ENCODE assay signal across 20 mouse cellular contexts in genomic region chr12:99738256-99738655, GRCm38 (mm10).
DNase-seq lines count a peak whose midpoint lies in the region.
"Had no signal": no experiment of that assay in that cellular context is flagged by ENCODE, and none has a peak within 500 bp of the region (broad histone marks: within the 10 kb centered on the region; RNA-seq: fewer than 3 reads in every experiment).

No protein-coding gene starts in this region.

- WGBS in heart, embryonic 10.5 days = 73% methylated on average over 6 of the region's 6 CpGs
- WGBS in midbrain, embryonic 10.5 days = 87% methylated on average over 6 of the region's 6 CpGs

- H3K36me3 ChIP-seq in heart, embryonic 10.5 days = no peaks in the 10 kb centered on the region
- H3K36me3 ChIP-seq in midbrain, embryonic 10.5 days = no peaks in the 10 kb centered on the region
- H3K36me3 ChIP-seq: embryonic facial prominence, embryonic 10.5 days; embryonic facial prominence, embryonic 12.5 days; forebrain, embryonic 15.5 days had no signal

- no peak overlapping the region for H3K27ac ChIP-seq in heart, embryonic 10.5 days
- H3K27ac ChIP-seq in midbrain, embryonic 10.5 days (replicated peaks) = no peak overlapping the region
- H3K27ac ChIP-seq: embryonic facial prominence, embryonic 10.5 days; embryonic facial prominence, embryonic 12.5 days; forebrain, embryonic 13.5 days; forebrain, embryonic 15.5 days had no signal

- no peak overlapping the region for H3K4me3 ChIP-seq in heart, embryonic 10.5 days
- no peak overlapping the region for H3K4me3 ChIP-seq in midbrain, embryonic 10.5 days
- H3K4me3 ChIP-seq: embryonic facial prominence, embryonic 10.5 days; embryonic facial prominence, embryonic 12.5 days; forebrain, embryonic 13.5 days; forebrain, embryonic 15.5 days had no signal

- peak; percentile 1 for DNase-seq in gastrocnemius, postnatal 25 days
- no peak for DNase-seq in gastrocnemius, adult 18-20 months (ENCODE audit: low spot score)
- peak; percentile 67 for DNase-seq in heart, embryonic 10.5 days (ENCODE audit: low spot score)
- no peak for DNase-seq in heart, adult 8-10 months (ENCODE audit: low spot score)
- DNase-seq in R1 (ENCODE audit: low read depth, low spot score) (peak; percentile 10), ZHBTc4 (ENCODE audit: low read depth, low spot score) (peak; percentile 32)
- DNase-seq in midbrain, embryonic 10.5 days (ENCODE audit: low spot score) = no peak
- DNase-seq: adrenal gland, adult 2 months; adrenal gland, postnatal 10 days; adrenal gland, postnatal 25 days; cerebellum, adult 11 months; cerebellum, adult 18-20 months; cerebellum, adult 8-10 months; cerebellum, adult 9-11 months; cerebellum, postnatal 25 days; forebrain, postnatal 0 days had no signal

- H3K9me3 ChIP-seq in heart, embryonic 10.5 days = no peaks in the 10 kb centered on the region
- no peaks in the 10 kb centered on the region for H3K9me3 ChIP-seq in midbrain, embryonic 10.5 days (replicated peaks)
- H3K9me3 ChIP-seq: embryonic facial prominence, embryonic 10.5 days; embryonic facial prominence, embryonic 12.5 days; forebrain, embryonic 13.5 days; forebrain, embryonic 15.5 days had no signal

- H3K4me1 ChIP-seq in heart, embryonic 10.5 days = peaks cover 18% of the 10 kb centered on the region
- H3K4me1 ChIP-seq in midbrain, embryonic 10.5 days = peaks cover 25% of the 10 kb centered on the region

- H3K27me3 ChIP-seq in heart, embryonic 10.5 days (ENCODE audit: insufficient read depth, poor library complexity, severe bottlenecking) = no peaks in the 10 kb centered on the region
- no peaks in the 10 kb centered on the region for H3K27me3 ChIP-seq in midbrain, embryonic 10.5 days (ENCODE audit: low read depth, poor library complexity, severe bottlenecking)
- H3K27me3 ChIP-seq: embryonic facial prominence, embryonic 12.5 days; forebrain, embryonic 13.5 days; forebrain, embryonic 15.5 days had no signal

Comparison
In these comparisons a context has a peak if more than half of its experiments do, and no peak if none do; other contexts are left out.
1. DNase-seq: peak in gastrocnemius, postnatal 25 days (single experiment), heart, embryonic 10.5 days (single experiment), R1 (single experiment) and ZHBTc4 (single experiment); none in gastrocnemius, adult 18-20 months (single experiment), heart, adult 8-10 months (single experiment) and midbrain, embryonic 10.5 days (single experiment).